Mouse (Mus musculus): Measurements from ENCODE around the gene Adamtsl4.
"Not testable (repeated sequence)": the region's sequence is repeated elsewhere in the genome, so short reads cannot be mapped to it uniquely, and the experiment has no call there.

Adamtsl4 gene

GRCm38 (mm10) chr3:95700233-95700681, 12.5 kb upstream of the Adamtsl4 start:
- no peak for DNase-seq (ENCODE audit: low spot score)

GRCm38 (mm10) chr3:95698286-95698685, 10.6 kb upstream of the Adamtsl4 start:
- no peak for DNase-seq (ENCODE audit: low spot score)

GRCm38 (mm10) chr3:95696360-95696759, 8.6 kb upstream of the Adamtsl4 start:
- no peak for DNase-seq (ENCODE audit: low spot score)

GRCm38 (mm10) chr3:95695796-95696195, 8.1 kb upstream of the Adamtsl4 start:
- no peak for DNase-seq (ENCODE audit: low spot score)

GRCm38 (mm10) chr3:95694808-95695703, 7.3 kb upstream of the Adamtsl4 start:
- DNase-seq (ENCODE audit: low spot score): no peak

GRCm38 (mm10) chr3:95693821-95694807, 6.4 kb upstream of the Adamtsl4 start:
- no peak for DNase-seq (ENCODE audit: low spot score)

- DNase-seq (ENCODE audit: low spot score): no peak
Observed at GRCm38 (mm10) chr3:95692677-95693076, 5.0 kb upstream of the Adamtsl4 start.

GRCm38 (mm10) chr3:95690552-95690951, 2.8 kb upstream of the Adamtsl4 start:
- not testable (repeated sequence) for DNase-seq (ENCODE audit: low spot score)

- no peak for DNase-seq (ENCODE audit: low spot score)
Observed at GRCm38 (mm10) chr3:95689940-95690339, 2.2 kb upstream of the Adamtsl4 start.

GRCm38 (mm10) chr3:95689171-95689915, 1.6 kb upstream of the Adamtsl4 start:
- DNase-seq (ENCODE audit: low spot score): no peak

GRCm38 (mm10) chr3:95687168-95687523, 571 bp downstream of the Adamtsl4 start:
- DNase-seq (ENCODE audit: low spot score): no peak

- no peak for DNase-seq (ENCODE audit: low spot score)
Observed at GRCm38 (mm10) chr3:95686492-95687167, 1.1 kb downstream of the Adamtsl4 start.

GRCm38 (mm10) chr3:95685701-95686100, 2.0 kb downstream of the Adamtsl4 start:
- DNase-seq (ENCODE audit: low spot score): no peak

- DNase-seq (ENCODE audit: low spot score): no peak
Observed at GRCm38 (mm10) chr3:95685301-95685700, 2.4 kb downstream of the Adamtsl4 start.

- no peak for DNase-seq (ENCODE audit: low spot score)
Observed at GRCm38 (mm10) chr3:95684846-95685245, 2.9 kb downstream of the Adamtsl4 start.

- no peak for DNase-seq (ENCODE audit: low spot score)
Observed at GRCm38 (mm10) chr3:95682878-95683277, 4.8 kb downstream of the Adamtsl4 start.

GRCm38 (mm10) chr3:95681365-95681764, 6.4 kb downstream of the Adamtsl4 start:
- DNase-seq (ENCODE audit: low spot score): no peak

- DNase-seq (ENCODE audit: low spot score): no peak
Observed at GRCm38 (mm10) chr3:95680673-95681072, 7.0 kb downstream of the Adamtsl4 start.

GRCm38 (mm10) chr3:95679551-95679950, 8.2 kb downstream of the Adamtsl4 start:
- DNase-seq (ENCODE audit: low spot score): no peak

GRCm38 (mm10) chr3:95677420-95678090, 10.2 kb downstream of the Adamtsl4 start:
- DNase-seq (ENCODE audit: low spot score): no peak

All from urinary bladder, postnatal 10 days (tissue).